Mouse (Mus musculus): ENCODE measurements around the gene Adcy5.

The Adcy5 gene

DNA sequence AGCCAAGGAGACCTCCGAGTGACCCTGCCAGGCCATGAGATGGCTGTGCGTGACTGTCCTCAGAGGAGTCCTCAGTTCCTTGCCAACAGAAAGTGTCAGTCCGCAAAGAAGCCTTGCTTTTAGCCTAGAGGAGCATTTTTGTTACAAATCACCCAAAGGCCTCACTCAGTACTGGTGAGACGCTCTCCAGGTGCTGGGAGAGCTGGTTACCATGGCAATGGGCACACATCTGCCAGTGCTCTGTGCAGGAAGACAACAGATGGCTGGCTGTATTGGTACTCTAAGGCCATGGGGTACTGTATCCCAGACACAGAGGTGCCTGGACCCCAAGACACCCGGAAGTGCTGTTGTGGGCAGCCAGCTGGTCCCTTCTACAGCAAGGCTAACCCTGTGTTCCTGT is 51.0 kb downstream of the Adcy5 start:
- DNase-seq (ENCODE audit: low read depth, low spot score): no peak

DNA sequence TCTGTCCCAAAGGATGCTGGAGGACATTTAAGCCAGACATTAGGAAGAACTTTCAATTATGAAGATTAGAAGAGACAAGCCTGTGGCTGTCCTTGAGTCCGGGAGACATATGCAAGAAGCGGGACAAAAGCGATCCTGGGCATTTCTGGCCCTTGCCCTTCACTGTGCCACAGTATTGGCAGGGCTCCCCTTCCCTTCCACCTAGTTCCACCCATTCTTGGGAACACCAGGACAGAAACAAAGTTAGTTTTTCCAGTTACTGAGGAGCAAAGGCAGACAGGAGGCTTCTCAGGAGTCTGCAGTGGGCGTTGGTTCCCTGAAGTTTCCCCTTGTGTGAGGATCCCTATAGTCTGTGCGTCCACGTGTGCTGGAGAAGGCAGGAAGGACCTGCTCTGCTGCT is 51.7 kb downstream of the Adcy5 start:
- no peak for DNase-seq (ENCODE audit: low read depth, low spot score)

DNA sequence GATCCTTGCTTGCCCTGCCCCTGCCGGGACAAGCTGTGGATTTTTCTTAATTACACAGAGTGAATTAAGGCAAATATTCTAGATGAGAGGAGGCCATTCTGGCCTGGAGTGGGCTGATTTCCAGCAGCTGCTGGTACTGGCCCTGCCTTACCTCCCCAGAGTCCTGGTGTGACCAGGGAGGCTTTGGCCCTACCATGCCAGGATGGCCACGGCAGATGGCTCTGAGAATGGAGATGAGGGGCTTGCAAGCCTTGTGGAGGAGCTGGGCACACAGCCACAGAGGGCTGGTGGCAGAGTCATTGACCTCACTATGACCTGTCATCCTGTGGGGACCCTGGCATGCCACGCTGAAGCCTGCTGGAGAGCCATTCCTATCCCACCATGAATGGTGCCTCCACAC is 54.1 kb downstream of the Adcy5 start:
- no peak for DNase-seq (ENCODE audit: low read depth, low spot score)

DNA sequence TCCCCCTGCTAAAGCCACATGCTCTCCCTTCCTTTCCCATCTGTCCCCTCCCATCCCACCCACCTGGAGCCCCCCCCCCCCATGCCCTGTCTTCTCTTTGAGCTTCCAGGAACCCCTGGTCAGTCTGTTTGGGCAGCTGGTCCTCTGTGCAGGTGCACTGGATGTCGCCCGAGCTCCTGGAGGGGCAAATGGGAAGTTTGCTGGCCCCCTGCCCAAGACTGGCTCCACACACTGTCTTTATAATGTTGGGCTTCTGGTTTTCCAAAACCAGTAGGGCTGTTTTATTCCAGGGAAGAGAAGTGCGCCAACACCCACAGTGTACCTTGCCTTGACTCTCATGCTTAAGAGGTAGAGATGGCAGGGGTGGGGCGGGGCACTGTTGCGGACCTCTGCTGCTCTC is 55.1 kb downstream of the Adcy5 start:
- no peak for DNase-seq (ENCODE audit: low read depth, low spot score)

DNA sequence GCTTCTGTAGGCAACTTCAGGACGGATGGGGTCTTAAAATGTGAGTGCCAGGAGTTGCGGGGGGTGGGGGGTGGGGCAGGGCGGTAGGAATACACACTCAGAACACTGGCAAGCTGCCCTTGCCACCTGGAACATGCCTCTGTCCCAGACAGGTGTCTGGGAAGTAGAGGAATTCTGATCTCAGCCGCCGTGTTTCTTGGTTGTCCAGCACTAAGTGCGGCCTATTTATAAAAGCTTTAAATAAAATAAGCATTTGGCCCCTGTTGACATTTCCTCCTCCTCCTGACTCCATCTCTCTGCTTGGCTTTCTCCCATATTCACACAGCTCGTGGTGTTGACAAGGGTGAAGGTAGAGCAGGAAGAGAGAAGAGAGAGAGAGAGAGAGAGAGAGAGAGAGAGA is 60.4 kb downstream of the Adcy5 start:
- no peak for DNase-seq (ENCODE audit: low read depth, low spot score)

DNA sequence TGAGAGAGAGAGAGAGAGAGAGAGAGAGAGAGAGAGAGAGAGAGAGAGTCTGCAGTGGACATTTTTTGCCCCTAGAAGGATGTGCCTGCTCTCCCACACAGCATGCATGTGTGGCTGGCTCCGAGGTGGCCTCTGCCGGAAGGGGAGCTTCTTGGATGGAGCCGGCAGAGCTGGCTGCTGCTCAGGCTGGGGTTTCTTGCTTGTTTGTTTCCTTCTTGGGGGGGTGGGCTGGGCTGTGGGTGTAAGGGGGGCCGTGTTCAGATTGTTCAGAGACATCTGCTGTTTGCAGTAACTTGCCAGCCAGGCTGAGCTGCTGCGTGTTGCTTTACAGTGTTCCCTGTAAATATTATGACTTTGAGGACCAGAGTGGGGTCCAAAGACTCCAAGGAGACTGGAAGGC is 60.8 kb downstream of the Adcy5 start:
- DNase-seq (ENCODE audit: low read depth, low spot score): no peak

DNA sequence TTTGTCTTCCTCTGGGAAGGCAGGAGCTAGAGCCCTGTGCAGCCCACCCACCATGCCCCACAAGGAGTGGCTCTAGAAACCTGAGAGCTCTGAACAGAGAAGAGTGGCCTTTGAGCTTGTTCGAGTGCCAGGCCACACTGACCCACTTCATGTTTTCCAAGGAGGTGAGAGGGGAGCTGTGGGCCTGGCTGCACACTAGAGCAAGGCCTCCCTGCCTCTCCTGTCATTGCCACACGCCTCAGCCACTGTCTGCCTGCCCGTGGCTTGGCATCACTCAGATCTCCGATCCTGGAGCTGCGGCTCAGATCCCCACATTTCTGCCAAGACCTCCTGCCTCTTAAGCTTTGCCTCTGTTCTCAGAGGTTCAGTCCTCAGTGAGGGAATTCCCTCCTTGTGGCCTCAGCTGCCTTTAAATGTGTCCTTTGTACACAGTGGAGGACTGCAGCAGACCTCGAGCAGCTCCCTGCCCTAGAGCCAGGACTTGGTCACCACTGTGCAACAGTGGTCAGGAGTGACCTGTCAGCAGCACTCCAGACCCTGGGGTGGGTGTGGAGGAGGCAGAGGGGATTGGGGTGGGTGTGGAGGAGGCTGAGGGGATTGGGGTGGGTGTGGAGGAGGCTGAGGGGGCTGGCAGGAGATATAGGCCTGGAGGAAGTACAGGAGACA is 62.3 kb downstream of the Adcy5 start:
- no peak for DNase-seq (ENCODE audit: low read depth, low spot score)

DNA sequence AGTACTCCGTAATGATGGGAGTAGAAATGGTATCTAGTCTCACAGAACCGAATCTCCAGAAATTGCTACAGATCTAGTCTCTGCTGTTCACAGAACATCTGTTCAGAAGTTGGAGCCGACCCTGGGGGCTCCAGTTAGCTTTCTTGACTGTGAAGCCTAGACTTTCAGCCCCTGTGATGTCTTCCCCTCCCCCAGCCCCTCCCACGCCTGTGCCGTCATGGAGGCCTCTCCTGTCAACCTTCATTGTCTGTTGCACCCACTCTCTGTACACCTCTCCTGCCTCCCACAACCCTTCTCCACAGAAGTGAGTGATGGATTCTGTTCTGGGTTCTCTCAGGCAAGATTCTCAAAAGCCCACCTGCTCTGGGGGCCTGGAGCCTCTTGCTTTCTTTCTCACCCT is 65.7 kb downstream of the Adcy5 start:
- no peak for DNase-seq (ENCODE audit: low read depth, low spot score)

DNA sequence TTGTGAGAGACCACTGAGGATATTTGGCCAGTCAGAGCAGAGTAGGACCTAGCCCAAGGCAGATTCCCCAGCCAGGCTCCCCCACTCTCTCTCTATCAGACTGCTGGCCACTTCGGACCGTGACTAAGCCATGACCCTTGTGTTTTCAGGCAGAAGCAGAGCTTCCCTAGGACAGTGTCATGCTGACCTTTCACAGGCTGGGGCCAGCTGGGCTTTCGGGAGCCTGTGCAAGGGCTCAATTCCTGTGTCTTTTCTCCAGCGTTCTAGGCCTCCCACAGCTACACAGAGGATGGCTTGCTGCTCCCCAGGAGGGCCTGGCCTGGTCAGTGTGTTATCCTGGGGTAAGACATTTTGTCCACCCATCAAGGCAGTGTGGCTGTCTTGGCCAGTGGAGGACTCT is 66.9 kb downstream of the Adcy5 start:
- no peak for DNase-seq (ENCODE audit: low read depth, low spot score)

DNA sequence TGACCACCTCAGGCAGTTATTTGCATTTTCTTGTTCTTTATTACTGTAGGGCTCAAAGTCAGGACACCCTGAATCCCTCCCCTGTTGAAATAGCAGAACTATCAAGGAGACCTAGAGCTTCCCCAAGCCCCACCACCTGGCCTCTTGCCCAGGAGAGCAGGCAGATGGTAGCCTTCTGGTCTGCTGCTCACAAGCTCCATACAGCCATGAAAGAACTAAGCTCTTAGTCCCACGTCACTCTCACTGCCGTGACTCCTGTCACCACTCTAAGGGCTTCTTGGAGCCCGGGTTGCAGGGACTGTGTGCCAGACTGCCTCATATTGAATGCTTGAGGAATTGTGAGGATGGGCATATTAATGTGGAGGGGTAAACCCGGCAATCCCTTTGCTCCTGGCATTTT is 69.3 kb downstream of the Adcy5 start:
- DNase-seq (ENCODE audit: low read depth, low spot score): no peak

DNA sequence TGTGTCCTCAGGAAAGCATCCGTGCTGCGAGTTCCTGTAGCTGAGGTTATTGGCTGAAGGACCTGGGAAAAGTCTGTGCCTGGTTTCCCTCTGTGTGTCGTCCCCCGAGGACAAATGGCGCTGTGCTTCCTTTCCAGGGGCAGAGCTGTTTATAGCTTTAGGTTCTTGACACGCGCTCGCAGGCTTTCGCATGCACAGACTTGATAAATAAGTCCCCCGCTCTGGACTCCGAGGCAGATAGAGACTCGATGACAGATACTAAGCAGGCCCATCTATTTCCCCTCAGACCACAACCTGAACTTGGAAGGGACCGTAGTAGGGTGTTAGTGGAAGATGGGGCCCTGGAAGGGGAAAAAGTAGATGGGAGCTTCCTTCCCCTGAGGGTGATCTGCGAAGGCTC is 70.0 kb downstream of the Adcy5 start:
- no peak for DNase-seq (ENCODE audit: low read depth, low spot score)

DNA sequence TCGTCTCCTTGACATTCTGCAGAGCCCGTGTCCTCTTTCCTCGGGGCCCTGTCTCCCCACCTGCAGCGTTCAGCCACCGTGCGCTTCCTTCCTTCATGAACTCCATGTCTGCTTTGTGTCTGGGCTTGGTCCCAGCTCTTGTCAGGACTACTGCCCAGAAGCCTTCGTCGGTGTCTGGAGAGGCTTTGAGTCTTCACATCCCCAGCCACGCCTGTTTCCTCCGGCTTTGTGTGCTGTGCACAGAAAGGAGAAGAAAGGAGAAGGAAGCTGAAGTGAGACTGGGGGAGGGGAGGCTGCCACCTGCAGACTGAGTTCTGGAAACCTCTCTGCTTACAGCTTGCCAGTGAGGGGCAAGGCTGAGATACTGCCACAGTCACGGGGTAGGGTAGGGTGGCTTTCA is 74.9 kb downstream of the Adcy5 start:
- no peak for DNase-seq (ENCODE audit: low read depth, low spot score)

DNA sequence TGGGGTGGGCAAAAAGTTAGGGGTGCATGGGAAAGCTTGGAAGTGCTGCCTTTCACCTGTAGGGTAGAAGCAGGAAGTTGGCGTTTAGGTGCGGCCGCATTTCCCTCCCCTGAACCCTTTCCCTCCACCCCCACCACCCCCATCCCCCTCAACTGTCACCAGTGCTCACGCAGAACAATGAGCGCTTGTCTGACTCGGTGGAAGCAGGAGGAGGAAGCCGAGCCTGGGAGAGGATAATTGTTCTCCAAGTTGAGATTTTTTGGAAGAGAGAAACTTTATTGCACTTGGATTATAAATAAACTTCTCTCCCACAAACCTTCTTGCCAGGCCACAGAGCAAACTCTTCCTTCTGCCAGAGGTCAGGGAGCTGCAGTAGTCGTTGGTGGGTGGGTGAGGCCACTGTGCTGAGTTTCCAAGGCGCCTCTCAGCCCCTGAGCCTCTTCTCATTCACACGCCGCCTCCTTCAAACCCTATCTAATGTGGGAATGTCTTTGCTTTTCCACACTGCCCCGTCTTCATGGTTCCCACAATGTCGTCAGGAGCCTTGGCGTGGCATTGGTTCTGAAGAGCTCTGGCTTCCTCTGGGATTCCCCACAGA is 77.6 kb downstream of the Adcy5 start:
- DNase-seq (ENCODE audit: low read depth, low spot score): no peak

DNA sequence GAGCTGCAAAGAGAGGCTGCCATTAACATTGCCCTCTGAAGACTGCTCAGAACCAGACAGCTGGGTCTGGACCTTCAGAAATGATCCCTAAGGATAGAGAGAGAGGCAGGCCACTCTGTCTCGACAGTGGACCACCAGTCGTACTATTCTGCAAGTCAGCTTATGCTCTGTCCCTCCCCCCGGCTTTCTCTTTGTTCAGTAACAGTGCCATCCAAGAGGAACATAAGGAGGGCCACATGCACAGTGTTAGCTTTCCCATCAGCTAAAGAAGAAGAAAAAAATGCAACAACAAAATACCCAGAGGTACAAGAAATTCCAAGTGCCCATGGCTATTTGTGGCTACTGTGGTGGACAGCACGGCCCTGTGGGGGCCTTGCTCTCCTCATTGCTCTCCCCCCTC is 78.7 kb downstream of the Adcy5 start:
- DNase-seq (ENCODE audit: low read depth, low spot score): no peak

DNA sequence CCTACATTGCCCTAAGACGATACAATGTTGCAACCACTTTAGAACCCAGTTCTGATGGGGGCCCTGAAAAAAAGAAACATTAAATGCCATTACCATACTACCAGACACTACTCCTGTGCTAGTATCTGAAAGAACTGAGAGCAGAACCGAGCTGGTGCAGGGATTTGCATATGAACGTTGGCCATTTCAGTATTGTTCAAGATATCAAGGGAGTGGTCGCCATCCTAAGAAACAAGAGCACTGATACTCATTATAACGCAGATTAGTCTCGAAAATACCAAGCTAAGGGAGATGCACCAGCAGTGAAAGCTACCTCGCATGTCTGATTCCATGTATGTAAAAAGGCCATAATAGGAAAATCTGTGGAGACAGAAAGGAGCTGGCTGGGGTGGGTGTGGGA is 82.4 kb downstream of the Adcy5 start:
- DNase-seq (ENCODE audit: low read depth, low spot score): no peak

DNA sequence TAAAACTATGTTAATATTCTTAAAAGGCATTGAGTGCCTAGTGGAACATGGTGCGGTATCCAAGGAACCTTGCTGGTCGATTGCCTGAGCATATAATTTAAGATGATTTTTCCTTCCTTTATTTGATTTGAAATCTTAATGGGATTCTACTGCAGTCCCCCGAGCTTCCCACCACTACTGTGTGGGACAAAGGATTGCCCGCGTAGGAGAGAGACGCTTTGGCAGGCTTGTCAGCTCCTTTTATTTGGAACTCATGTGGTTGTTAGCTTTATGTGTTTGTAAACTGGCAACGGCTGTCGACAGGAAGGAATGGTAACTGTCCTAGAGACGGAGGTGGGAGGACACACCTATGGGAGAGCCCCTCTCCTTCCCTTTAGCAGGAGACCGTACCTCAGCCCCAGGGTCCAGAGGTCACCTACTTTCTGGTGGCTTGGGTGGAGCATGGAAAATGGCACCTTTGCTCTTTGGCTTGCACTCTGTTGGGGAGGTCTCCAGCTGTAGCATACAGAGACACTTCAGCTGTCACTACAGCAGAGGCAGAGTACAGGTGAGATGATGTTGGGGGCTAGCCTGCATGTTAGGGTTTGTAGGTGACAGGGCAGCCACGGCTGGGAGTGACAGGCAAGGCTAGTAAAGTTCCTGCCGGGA is 84.8 kb downstream of the Adcy5 start:
- DNase-seq (ENCODE audit: low read depth, low spot score): no peak

DNA sequence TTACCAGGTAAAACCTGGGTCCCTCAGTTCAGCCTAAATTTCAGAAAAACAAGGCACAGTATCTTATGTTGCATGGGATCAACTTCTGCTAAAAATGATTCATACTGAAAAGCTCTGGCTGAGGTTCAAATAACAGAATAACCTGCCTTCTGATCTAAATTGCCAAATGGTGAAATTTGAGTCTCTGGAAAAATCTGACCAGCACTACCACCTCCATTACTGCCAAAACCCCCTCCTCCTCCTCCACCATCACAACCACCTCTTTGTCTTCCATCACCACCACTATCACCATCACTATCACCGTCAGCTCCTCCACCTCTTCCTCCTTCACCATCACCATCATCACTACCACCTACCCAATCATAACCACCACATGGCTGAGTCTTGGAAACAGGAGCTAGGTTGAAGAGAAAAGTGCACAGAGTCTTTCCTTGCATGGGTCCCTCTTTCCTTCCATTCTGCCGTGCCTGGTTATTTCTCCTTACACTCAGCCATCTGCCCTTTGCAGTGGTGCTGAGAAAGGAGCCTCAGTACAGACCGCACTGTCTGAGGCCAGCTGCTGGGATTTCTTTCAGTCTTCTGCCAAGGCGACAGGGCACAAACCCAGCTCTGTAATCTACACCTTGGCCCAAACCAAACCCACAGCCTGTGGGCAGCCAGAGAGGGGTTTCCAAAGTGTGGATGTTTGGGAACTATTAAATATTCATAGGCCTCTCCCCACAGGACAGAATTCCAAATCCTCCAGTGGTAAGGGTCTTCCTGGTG is 85.5 kb downstream of the Adcy5 start:
- no peak for DNase-seq (ENCODE audit: low read depth, low spot score)

DNA sequence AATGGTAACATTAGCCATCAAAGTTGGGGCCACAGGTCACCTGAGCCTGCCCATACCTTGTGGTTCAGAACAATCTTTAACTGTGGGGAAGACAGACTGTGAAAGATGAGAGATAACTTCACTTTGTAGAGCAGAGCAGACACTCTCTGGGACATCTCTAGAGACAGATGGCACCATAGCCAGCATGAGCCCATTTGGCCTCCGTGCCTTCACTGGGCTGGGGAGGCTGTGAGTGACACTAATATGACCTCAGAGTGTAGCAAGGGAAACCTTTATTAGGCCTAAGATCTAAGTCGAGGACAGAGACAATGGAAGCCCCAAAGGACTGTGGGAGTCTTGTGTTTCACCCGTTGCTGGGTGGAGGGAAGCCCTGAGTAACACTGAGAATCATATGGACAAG is 92.7 kb downstream of the Adcy5 start:
- DNase-seq (ENCODE audit: low read depth, low spot score): no peak

DNA sequence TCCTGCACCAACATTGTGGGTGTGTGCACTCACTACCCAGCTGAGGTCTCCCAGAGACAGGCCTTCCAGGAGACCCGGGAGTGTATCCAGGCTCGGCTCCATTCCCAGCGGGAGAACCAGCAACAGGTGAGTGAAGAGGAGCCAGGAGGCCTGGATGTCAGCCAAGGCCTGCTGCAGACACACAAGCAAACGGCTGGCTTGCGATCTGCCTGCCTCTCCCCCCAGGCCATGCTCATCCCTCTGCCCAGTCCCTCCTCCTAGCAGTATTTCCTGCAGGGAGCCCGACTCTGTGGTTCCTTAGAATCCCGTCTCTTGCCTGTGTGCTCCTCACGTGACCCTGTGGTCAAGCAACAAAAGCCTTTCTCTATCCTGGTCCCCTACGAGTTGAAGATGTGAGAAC is 94.1 kb downstream of the Adcy5 start:
- no peak for DNase-seq (ENCODE audit: low read depth, low spot score)

DNA sequence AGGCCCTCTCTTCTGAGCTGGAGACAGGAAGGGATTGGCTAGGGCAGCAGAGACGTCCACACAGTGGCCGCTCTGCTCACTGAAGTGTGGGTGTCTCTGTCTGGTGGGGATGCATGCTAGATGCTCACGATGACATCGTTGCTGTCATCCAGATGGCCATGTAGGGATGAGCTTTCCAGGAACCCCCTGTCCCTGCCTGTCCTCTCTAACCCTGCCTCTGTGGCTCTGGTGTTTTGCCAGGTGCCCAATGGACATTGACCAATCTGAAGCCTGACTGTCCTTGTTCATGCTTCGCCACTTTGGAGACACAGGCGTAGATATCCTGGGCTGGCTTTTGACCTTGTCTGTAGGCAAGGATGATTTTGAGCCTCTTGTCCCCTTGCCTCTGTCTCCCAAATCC is 95.1 kb downstream of the Adcy5 start:
- DNase-seq (ENCODE audit: low read depth, low spot score): no peak

DNA sequence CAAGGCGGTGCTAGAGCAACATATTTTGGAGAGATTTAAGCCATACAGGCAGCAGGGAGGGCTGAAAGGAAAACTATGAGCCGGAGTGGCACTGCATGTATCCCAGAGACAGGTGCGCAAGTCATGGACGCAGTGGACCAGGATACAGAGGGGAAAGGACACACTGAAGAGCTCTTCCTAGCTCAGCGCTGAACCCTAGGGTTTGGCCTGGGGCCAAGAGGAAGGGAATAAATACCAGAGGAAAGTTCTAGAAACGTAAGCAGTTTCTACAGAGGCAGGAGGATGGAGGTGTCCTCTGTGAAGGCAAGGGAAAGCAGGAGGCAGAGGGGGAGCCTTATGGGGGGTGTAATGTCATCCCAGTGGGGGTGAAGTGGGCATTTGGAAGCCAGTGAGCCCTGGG is 97.0 kb downstream of the Adcy5 start:
- DNase-seq (ENCODE audit: low read depth, low spot score): no peak

DNA sequence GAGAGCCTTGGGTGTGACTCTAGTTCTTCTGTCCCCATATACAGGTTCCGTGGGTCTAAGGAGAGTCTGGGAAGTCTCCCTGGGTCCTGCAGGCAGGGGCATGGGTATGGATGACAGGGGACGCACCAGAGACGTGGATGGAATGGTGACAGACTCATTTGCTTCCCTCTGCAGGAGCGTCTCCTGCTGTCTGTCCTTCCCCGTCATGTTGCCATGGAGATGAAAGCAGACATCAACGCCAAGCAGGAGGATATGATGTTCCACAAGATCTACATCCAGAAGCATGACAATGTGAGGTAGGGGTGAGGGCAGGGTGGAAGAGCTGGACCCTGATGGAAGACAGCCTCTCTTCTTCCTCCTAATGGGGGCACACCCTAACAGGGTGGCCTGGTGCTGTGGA is 98.3 kb downstream of the Adcy5 start:
- DNase-seq (ENCODE audit: low read depth, low spot score): no peak

DNA sequence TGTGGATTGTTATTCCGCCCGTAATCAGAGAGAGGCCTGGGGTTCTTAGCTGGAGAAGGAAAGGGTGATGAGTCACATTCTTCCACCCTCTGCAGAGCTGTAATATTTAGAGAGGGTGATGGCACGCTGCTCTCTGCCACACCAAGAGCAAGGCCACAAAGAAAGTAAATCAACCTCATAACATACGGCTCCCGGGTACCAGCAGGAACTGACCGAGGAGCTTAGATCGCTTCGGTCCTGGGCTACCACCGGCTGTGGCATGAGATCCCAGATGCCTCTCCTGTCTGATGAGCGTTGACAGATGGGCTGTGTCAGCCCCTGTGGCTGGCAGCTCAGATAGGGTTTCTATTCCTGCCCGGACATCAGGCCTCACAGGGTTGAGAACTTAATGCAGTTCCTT is 101.3 kb downstream of the Adcy5 start:
- DNase-seq (ENCODE audit: low read depth, low spot score): no peak

Measured in telencephalon, adult 2 months (tissue).